Mouse (Mus musculus): ENCODE measurements around the gene Wfdc5.
A peak's percentile ranks its signal among the peaks of the same experiment; 100 is the strongest.

Wfdc5 gene

DNA sequence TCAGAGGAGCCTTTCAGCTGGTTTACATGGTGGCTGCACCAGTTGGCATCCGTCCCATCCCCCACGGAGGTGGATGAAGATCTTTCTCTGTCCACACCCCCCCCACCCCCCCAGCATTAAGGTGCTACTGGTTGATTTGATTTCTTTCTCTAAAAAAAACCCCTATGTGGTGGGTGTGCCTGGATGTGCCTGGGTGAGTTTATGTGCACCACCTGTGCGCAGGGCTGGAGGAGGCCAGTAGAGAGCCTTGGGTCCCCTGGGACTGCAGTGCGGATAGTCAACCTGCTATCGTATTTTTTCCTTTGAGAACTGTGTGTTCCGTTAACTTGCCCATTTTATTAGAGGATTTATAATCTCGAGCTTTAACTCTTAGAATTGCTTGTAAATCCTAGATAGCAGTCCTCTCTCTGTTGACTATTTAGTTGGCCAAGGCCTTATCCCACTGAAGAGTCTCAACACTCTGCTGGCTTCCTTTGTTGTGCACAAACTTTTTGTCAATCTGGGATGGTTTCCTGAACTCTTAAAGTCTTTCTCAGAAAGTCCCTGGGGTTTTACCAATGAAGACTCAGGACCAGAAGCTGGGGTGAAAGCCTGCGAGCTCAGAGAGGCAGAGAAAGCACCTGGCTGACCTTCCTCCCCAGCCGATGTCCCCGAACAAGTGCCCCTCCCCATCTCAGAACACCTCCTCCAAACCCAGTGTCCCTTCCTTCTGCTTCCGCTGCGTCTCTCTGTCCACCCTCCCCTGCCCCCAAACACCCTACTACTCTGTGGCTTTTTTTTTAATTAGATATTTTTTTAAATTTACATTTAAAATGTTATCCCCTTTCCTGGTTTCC is 53.7 kb downstream of the Wfdc5 start:
- DNase-seq (ENCODE audit: low read depth) = no peak

DNA sequence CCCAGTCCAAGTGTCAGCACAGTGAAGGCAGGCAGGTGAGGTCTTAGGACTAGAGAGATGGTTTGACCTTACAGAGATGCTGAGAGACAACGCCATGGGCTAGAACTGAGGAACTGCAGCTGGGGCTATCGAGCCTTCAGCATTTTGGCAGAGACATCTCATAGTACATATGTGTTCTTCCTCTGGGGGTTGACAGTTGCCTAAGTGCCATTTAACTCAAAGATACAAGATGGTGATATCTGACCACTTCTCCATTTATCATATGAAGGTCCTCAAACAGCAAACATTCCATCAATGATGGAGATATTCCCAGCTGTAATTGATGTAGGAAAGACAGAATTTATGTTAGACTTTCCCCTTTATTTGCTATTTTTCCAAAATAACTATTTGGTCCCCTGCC is 55.2 kb downstream of the Wfdc5 start:
- peak; percentile 24 for DNase-seq (ENCODE audit: low read depth)

DNA sequence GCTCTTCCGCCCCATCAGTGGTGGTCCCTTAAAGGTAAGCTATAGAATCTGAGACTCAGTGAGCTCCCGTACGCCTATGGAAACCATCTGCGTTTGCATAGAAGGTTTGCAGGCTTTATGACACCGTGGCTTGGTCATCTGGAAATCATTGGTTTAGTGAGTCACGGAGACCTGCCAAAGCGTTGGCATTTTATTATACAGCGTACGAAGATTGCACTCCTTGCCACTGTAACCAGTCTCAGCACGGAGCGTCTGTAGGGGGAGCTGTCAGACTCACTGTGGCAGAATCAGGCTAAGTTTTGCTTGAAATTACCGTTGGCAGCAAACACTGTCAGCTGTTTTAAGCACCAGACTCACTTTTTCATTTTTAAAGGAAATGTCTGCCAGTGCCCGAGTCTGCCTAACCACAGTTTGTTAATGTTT is 56.0 kb downstream of the Wfdc5 start:
- DNase-seq (ENCODE audit: low read depth) = peak; percentile 24

Measured in 416B (cell line).